Mouse (Mus musculus): ENCODE measurements around the gene Atf7. TPM values are rescaled to one million over a fixed set of nuclear protein-coding genes. Genes with fewer than 3 reads are reported as not detected.
A peak's percentile ranks its signal among the peaks of the same experiment; 100 is the strongest.

The Atf7 gene
- total RNA-seq, 2 experiments from 2014 or later, result 24.5 to 29.6 TPM

DNA sequence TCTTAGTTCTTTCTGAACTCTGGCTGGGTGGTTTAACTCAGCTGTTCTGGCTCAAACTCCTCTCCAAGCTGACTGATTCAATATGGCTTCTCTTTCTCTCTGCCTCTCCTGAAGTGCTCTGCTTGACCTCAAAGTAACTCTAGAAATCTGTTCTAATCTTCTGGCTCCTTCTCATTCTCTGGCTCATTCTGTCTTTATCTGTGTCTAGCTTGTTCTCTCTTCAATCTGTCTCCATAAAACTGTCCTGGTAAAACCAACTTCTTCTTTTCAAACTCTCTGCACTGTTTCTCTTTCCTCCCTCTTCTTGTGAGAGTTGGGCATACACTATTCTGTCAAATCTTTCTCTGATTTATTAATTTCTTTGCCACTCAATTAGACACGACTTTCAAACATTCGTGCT, 57.4 kb downstream of the Atf7 start:
- no peak for DNase-seq (ENCODE audit: low spot score in 2 of 2)
- intact Hi-C loops (cut with DNase I), result no loop called here

DNA sequence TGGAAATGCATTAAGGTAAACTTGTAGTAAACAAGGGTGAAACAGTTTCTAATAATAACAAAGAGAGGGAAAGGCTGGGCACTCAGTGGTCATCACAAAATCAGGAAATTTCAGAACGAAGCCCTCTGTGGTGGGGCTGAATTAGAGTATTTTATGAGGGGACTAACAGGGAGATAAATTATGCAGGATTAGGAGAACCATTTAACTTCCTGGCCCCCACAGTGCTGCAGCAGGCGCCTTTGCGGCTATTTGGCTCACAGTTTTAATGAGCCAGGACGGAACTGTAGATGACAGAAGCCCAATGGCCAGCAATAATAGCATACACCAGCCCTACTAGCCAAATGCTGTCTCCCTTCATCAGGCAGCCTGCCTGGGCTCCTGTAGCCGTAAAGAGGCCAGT, 61.6 kb downstream of the Atf7 start:
- DNase-seq (ENCODE audit: low spot score in 2 of 2), result no peak
- intact Hi-C loops (cut with DNase I), result no loop called here

DNA sequence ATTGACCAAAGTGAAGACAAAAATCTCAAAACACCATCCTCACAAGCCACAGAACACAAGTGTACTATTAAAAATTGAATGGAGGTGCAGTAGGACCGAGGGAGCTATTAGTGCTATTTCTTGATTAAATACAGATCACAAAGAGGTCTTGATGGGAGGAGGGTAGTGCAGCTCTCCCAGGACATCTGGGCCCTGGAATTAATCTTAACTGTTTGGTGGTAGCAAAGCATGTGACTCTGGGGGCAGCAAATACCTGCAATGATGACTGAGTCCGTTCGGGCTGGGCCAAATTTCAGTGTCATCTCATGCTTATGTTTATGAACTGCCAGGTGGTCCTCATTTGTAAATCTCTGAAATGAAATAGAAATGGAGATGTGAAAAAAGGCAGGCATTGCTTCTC, 62.2 kb downstream of the Atf7 start:
- intact Hi-C loops (cut with DNase I), result no loop called here
- no peak for DNase-seq (ENCODE audit: low spot score in 2 of 2)

DNA sequence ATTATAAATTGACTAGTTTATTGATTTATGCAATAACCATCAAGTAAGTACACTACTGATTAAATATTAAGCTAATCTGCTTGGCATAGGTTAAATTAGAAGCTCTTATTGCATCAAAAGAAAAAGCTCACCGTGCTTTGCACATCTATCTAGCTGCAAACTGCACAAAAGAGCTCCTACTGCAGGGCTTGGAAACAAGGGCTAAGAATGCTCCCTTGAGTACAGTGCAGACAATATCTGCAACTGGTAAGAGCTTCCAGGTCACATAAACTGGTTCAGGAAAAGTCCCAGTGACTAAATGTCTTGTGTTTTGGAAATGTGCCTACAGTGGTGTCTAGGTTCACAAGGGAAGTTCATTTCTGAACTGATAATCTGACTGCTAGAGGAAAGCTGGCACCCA, 62.8 kb downstream of the Atf7 start:
- intact Hi-C loops (cut with DNase I), result no loop called here
- DNase-seq (ENCODE audit: low spot score in 2 of 2), result no peak

DNA sequence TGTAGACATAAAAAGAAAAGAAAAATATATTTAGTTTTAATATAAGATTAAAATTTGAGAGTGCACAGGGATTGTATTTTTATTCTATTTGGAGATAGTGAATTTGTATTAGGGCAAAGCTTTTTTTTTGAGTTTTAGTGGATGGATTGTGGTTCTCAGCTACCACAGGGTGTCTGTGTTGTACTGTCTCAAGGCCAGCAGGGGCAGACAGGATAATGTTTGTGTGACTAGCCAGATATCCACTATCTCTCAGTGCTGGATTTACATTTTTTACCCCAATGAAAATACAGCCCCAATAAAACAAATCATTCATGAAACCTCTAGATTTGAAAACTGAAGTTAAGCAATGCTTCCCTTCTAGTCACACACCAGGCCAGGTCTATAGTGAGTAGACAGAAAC, 67.7 kb downstream of the Atf7 start:
- intact Hi-C loops (cut with DNase I), result no loop called here
- no peak for DNase-seq (ENCODE audit: low spot score in 2 of 2)

DNA sequence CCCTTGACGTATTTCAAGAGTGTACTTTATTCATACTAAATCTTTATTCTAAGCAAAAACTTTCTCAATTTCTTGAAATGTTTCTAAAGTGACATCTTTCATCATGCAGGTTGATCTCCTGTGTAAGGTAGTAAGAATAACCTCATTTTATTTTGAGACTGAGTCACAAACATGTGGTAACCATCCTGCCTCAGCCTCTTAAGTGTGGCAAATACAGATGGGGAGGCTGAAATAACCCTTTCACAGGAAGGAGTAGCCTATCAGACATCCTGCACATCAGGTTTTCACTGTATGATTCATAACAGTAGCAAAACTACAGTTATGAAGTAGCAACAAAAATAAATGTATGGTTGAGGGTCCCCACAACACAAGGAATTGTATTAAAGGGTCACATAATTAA, 69.7 kb downstream of the Atf7 start:
- no peak for DNase-seq (ENCODE audit: low spot score in 2 of 2)
- intact Hi-C loops (cut with DNase I), result no loop called here

DNA sequence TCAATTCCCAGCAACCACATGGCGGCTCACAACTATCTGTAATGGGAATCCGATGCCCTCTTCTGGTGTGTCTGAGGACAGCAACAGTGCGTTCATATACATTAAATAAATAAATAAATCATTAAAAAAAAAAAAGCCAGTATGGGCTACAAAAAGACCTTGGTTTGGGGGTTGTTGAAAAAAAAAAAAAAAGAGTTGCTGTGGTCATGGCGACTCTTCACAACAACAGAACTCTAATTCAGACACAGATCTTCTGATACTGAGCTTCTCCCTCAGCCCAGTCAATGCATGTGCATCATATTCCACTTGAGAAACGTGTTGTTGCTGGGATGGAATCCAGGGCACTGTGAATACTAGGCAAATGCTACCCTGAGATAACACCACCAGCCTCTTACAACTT, 72.7 kb downstream of the Atf7 start:
- intact Hi-C loops (cut with DNase I), result no loop called here
- no peak for DNase-seq (ENCODE audit: low spot score in 2 of 2)

DNA sequence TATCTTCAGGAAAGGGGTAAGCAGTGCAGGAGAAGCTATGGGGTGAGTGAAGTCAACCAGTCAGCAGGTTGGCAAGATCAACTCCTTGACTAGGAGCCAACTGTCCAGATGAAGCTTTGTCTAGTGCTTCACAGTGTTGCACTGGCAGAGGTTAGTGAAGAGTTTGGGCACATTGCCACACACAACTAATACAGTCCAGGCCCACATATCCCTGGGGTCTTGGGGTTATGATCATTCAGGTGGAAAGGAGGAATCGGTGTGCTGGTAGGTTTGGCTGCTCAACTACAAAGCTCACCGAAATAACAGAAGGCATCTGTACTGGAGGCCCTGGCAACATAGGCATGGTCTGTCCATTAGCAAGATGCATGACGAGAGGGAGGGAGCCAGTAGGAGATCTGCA, 77.8 kb downstream of the Atf7 start:
- intact Hi-C loops (cut with DNase I), result loop anchor here (5.0 kb wide), 1 partner anchor 110 kb away; no protein-coding TSS in a partner anchor
- no peak for DNase-seq (ENCODE audit: low spot score in 2 of 2)

DNA sequence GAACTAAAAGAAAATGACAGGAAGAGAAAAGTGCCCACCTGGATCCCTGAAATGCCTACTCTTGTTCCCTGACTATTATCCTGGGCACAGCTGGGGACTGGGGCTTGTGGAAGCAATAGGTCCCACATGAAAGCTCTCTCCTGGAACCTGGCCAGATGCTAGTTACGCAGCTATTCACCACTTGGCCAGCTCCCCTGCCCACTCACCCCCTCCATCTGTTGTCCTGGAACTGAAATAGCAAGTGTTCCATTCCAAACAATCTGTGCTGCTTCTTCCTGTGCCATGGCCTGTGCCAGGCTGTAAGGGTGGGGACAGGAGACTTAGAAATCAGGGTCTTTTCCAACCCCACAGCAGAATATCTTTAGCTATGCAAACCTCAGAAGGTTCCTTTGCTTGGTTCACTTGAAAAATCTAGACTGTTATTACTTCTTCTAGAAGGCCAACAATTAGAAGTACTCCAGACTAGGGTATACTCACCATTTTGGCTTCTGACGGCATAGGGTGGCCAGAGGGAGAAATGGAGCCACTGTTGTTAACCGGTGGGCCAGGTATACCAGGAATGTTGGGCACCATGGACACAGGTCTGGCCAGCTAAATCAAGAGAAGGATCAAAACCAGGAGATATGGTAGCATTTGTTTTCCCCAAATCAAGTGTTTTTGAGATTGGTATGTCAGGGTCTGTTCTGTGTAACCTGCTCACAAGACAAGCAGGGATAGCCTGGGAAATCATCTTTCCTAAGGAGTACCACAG, 78.4 kb downstream of the Atf7 start:
- intact Hi-C loops (cut with DNase I), result loop anchor here (5.0 kb wide), 1 partner anchor 110 kb away; no protein-coding TSS in a partner anchor
- peak; percentile 84 to 85 for DNase-seq (ENCODE audit: low spot score in 2 of 2)

DNA sequence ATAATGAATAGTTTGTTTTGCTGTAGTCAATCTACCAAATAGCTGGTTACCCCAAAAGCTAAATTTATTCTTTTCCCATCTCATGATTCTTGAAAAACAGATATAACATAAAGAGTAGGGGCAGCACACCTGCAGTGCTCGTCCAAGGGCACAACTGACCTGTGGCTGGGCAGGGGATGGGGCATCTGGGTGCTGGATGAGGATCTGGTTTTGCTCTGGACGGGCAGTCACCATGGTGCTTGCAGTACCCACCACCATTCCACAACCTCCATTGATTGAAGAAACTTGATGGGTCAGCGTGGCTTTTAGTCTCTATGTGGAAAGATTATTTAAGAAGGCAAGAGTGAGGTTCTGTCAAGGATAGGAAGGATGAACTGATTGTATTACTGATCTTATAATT, 79.0 kb downstream of the Atf7 start:
- intact Hi-C loops (cut with DNase I), result loop anchor here (5.0 kb wide), 1 partner anchor 111 kb away; no protein-coding TSS in a partner anchor
- no peak for DNase-seq (ENCODE audit: low spot score in 2 of 2)

DNA sequence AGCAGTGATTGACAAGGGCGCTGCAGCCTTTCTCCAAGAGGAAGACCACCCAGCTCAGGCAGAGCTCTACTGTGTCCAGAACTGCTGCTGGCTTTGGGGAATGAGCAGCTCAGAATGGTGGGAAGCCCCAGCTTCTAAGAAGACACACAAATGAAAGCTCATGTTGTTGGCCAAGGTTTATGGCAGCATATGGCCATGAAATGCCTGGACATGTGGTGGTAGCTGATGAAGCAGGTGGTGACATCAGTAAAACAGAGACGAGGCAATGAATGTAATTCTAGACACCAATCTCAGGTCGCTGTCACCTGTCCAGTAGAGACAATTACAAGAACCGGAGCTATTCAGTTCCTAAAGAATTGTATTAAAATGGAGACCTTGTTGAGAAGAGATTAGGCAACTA, 80.5 kb downstream of the Atf7 start:
- intact Hi-C loops (cut with DNase I), result loop anchor here (5.0 kb wide), 1 partner anchor 112 kb away; no protein-coding TSS in a partner anchor
- no peak for DNase-seq (ENCODE audit: low spot score in 2 of 2)

DNA sequence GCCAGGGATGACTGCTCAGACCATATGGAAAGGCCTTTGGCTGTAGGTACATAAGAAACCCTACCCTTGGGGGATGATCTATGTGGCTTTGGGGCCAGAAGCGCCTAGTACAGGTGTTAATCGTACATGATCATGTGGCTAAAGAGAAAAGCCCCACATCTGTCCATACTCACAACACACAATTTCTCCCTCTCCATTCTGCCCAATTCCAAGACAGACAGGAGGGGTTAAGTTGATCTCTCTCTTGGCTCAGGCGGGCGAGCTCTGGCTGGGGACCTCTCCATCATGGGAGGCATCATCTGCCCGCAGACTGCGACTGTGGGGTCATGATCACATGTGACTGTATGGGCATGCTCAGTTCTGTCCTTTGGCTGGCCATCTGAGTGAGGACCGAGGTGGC, 91.3 kb downstream of the Atf7 start:
- intact Hi-C loops (cut with DNase I), result no loop called here

DNA sequence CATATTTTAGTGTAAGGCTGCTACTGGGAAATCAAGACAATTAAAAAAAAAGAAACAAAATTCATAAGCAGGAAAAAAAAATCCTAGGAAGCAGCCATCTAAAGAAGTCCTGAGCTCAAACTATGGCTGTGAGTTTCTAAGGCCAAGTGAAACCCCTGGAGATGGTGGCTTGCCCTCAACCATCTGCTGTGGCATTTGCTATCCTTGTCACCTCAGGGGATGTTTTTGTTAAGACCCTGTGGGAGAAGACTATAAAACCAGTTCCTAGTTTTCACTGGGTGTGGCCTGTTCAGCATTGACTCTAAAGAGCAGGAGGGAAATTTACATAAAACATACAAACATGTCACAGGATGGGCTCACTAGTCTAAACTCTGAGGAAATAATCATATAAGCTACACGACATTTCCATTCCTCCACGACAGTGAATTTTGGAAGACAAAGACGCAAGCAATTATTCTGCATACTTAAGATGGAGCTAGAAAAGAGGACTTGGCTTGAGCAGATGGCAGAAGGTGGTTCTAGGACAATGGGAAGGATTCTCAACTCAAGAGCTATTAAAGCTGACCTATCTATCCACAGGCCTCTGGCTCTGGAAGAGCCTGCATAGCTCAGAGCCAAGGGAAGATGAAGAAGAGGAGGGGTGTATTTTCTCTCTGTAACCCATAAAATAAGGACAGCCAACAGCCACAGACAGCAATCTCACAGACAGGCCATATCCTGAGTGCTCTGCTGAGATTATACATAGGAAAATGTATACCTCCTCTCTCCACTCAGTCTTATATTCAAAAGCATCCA, 93.0 kb downstream of the Atf7 start:
- DNase-seq (ENCODE audit: low spot score in 2 of 2), result no peak
- intact Hi-C loops (cut with DNase I), result no loop called here

More for the DNA sequence above, 91.3 kb downstream of the Atf7 start:
- DNase-seq (ENCODE audit: low spot score in 2 of 2), result no peak

DNA sequence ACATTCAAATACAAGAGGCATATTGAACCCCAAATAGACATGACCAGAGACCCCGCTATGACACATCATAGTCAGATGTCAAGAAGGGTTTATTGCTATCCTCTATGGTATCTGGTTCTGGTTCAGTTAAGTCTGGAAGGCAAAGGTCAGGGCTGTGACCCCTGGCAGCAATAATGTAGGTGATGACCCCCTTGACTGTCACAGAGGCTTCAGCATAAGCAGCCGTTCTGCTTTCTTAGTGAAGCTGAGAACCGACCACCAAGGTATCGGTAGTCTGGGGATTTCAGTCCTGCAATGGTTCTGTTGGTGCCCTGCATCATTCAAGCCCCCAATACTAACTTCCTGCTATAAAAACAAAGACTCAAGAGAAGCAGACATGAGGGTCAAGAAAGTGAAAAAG, 93.7 kb downstream of the Atf7 start:
- intact Hi-C loops (cut with DNase I), result no loop called here
- no peak for DNase-seq (ENCODE audit: low spot score in 2 of 2)

DNA sequence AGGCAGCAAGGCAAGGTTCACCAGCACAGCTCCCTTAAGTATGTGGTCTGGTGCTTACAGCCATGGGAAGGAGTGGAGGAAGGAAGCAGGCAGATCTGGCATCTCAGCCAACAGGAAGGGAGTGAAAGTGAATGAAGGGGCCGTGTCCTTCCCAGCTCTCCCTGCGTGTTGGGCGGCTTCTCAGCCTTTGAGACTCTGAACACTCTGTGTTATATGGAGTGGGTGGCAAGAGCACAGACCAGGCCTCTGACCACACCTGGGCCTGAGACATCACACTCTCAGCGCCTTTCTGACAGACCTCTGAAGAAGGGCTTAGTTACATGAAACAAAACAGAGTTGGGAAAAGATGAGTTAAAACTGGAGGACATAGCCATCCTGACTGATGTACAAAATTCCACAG, 94.7 kb downstream of the Atf7 start:
- DNase-seq (ENCODE audit: low spot score in 2 of 2), result no peak
- intact Hi-C loops (cut with DNase I), result no loop called here

DNA sequence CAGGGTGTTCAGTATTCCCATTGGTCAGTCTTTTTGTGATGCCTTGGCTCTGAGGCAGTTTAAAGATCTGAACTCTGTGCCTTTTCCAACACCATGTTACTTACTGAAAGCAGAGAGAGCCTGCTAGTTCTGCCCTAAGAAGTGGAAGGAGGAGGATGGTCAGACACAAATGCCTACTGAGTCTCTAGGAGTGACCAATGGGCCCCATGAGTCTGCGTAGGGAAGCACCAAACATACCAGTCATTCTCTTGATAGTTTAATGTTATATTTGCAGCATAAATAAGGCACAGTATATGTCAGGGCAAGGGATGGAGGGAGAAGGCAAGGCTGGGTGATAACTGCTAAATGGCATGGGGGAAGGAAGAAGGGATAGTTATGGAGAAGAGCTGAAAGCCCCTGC, 96.9 kb downstream of the Atf7 start:
- no peak for DNase-seq (ENCODE audit: low spot score in 2 of 2)
- intact Hi-C loops (cut with DNase I), result no loop called here

DNA sequence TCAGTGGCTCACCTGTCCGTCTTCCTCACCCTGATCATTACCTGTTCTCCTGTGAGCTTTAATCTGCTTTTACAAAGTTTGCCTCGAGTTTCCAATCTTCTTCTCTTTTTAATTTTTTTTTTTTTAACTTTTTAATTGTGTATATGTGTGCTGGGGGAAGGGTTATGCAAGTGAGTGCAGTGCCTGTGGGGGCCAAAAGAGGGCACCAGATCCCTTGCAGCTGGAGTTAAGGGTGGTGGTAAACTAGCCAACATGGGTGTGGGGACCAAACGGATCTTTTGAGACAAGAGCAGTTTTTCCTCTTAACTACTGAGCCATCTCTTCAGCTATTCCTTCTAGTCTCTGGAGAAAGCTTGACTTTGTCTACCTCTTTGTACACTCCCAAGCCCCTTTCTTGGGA, 97.3 kb downstream of the Atf7 start:
- no peak for DNase-seq (ENCODE audit: low spot score in 2 of 2)
- intact Hi-C loops (cut with DNase I), result no loop called here

DNA sequence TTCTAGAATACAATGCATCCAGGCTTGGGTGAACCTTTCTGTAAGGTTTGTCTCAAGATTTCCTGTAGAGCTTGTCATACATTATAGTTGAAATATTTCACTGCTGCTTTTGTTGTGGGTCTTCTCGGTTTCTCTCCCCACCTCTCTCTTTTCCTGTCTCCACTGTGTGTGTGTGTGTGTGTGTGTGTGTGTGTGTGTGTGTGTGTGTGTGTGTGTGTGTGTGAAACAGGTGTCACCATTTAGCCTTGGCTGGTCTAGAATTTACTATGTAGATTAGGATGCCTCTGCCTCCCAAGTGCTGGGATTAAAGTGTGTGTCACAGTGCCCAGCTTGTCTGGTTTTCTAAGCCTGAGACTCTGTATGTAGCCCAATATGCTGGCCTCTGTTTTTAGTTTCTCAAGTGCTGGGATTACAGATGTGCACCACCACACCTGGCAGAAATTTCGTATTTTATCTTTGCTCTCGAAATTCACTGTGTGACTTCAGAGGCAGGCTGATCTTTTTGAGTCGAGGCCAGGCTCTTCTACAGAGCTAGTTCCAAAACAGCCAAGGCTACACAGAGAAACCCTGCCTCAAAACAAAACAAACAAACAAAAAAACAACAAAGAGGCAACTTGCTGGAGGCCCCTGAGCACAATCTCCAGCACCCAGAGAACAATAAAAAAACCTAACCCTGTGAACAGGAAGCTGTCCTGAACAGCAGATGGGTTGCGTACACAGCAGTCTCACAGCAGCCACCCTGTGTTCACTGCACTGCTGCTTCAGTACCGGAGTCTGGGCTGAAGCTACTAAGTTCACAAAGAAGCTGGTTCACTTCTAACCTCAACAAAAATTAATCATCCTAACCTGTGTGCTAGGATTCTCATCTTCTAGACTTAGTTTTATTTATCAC, 98.9 kb downstream of the Atf7 start:
- intact Hi-C loops (cut with DNase I), result no loop called here
- DNase-seq (ENCODE audit: low spot score in 2 of 2), result no peak

DNA sequence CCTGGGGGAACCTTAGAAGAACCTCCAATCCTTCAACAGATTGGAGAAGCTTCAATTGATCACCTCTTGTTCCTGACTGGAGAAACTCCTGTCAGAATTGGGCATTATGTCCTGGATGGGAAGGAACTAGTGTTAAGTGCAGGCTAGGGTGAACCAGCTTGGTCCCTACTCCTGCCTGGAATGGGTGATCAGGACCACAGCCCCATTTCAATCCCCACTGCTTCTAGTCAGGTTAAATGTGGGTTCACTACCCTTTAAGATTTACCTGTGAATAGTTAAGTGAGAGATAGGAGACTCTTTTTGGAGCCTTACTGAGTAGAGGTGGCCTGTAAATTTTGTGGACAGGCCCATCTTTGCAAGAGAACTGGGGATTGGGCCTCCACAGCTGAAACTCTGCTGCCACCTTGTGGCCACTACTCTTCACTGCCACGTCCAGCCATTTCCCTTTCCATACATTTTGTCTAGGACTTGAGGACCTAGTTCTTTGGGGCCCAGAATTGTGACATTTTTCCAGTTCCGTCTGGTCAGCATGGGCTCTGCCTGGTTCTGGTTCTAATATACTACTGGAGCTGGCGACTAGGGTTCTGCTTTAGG, 100.3 kb downstream of the Atf7 start, which contains the start of gene Npff:
Gene Npff, minus strand, starts transcription at position 51 of the 594 bp plus-strand sequence.
- DNase-seq (ENCODE audit: low spot score in 2 of 2), result peak; percentile 84 to 87
- intact Hi-C loops (cut with DNase I), result no loop called here

Data from left cerebral cortex, postnatal 14 days (tissue).